Mouse (Mus musculus): Measurements from ENCODE around the gene Gm13090. TPM values are rescaled to one million over a fixed set of nuclear protein-coding genes. Genes with fewer than 3 reads are reported as not detected.

Gene Gm13090
- polyA plus RNA-seq (2012; fragmentation: generic; extraction: Trizol) = not detected

DNA sequence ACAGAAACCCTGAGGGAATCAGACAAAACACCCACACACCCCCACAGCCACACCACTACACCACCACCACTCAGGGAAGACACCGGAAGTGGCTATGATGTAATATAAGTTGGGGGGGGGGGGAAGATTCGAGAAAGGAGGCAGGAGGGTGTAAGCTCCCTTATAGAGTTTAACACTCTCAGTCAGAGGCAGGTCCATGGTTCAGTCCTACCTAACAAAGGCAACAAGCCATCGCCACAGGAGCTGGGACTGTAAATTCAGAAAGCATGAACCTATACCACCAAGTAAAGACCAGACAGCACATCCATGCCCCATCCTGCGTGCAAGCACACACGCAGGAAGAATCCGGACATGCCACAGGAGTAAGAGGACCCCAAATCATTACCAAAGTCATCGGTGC is at the start of gene Gm13090:
Gm13090 (plus strand) TSS at position 301 of the 400 bp plus-strand sequence.

DNA sequence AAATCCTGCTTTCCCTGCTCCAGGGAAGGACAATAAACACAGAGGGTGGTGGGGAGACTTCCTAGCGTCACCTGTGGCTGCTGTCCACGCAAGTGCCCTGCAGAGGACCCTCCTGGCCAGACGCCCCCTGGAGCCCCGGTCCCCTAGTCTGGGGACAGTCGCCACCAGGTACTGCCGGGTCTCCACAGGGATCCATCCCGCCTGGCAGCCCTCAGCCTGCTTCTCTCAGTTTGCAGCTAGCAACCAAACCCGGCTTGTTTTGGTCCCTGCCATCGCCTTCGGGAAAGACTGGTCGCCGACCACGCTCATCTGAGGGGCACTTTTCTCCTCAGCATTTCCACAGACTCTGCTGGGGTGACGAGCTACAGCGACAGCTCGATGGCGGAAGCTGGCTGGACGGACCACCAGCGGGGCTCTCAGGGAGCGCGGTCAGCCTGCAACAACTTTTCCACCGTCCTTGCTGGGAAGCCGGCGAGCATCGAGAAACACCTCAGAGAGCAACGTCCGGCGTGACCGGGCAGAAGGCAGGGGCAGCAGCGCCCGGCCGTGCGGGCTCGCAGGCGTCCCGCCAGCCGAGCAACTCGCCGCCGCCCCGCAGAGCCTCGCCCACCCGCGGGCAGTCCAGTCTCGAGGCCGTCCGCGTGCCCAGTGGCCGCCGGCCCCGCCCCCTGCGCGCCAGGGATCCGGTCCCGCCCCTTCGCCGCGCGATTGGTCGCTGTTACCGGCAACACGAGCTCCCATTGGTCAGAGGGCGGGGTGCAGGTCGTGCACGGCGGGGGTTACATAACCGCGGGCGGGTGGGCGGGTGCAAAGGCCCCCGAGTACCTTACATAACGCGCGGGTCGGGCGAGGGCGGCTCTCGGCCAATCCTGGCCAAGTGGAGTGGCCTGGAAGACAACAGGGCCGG is 45.1 kb upstream of the Gm13090 start, which contains the start of gene Per3:
Per3 (minus strand) TSS at position 629 of the 907 bp plus-strand sequence.

DNA sequence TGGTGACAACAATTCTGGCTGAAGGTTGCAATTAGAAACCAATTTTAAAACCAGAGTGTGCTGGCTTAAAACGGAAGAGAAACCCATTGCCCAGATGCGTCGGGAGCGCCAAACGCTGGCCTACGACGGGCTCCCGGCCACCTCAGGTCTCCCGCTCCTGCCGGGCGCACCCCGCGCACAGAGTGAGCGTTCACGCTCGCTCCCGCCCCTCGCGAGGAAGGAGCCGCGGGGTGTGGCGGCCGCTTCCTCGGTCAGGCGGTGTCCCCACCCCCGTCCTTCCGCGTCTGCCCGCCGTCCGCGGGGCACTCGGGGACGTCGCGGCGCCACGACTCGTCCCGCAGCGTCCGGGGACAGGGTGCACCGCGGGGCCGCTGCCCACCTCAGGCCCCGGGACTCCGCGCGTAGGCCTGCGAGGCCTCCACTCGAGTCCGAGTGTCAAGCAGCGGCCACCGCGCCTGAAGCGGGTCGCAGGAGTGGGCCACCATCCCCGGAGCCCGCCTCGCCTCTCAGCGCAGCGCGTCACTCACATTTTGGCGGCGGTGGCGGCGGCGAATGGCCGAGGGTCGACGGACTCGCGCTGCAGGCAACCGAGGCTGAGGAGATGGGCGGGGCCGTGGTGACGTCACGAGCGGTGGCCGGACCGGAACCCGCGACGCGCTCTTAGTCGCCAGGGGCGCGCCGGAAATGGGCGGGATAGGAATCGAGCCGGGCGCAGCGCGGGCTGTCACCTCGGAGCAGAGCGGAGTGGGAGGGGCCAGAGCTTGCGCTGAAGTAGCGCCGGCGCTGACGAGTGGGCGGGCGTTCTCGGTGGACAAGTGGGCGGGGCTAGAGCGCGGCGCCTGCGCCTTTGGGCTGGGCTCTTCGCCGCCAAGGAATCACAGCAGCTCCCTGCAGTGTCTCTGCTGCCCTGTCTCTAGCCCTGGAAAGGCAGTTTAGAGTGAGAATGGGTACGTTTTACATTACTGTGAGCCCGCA is 31.7 kb upstream of the Gm13090 start, which contains the start of gene Vamp3:
Vamp3 (minus strand) TSS at position 617 of the 975 bp plus-strand sequence.

Other genes starting within 250 kb of the Gm13090 start
- 10 to 100 TPM in 1 of 2 experiments, 1 to 10 TPM in 1; 5.1 to 15.9 TPM for gene Errfi1, start 235.7 kb upstream of the Gm13090 start, polyA plus RNA-seq (2012; fragmentation: generic; extraction: Trizol)
- 100 to 1,000 TPM; 313 to 395 TPM for gene Park7, start 175.1 kb upstream of the Gm13090 start, polyA plus RNA-seq (2012; fragmentation: generic; extraction: Trizol)
- gene Tnfrsf9, start 175.0 kb upstream of the Gm13090 start, polyA plus RNA-seq (2012; fragmentation: generic; extraction: Trizol) = under 1 TPM; 0.63 to 0.71 TPM
- gene Uts2, start 92.5 kb upstream of the Gm13090 start, polyA plus RNA-seq (2012; fragmentation: generic; extraction: Trizol) = not detected
- gene Per3, start 44.9 kb upstream of the Gm13090 start, polyA plus RNA-seq (2012; fragmentation: generic; extraction: Trizol) = 1 to 10 TPM in 1 of 2 experiments, under 1 TPM in 1; 0.33 to 8.8 TPM
- gene Vamp3, start 31.6 kb upstream of the Gm13090 start, polyA plus RNA-seq (2012; fragmentation: generic; extraction: Trizol) = 10 to 100 TPM; 11.4 to 51.8 TPM